Comparison of ENCODE assay signal across 8 mouse cellular contexts in genomic region chr4:117189382-117189855, GRCm38 (mm10). TPM values are rescaled to one million over a fixed set of nuclear protein-coding genes. Genes with fewer than 3 reads are reported as not detected.
DNase-seq lines count a peak whose midpoint lies in the region; ATAC-seq and TF ChIP-seq lines count a peak whose summit lies in the region.

No protein-coding gene starts in this region.

- no peaks in the 10 kb centered on the region for H3K4me1 ChIP-seq in hindbrain, postnatal 0 days (ENCODE audit: insufficient read depth, low read length)

- H3K9me3 ChIP-seq in hindbrain, postnatal 0 days (ENCODE audit: low read length) = no peaks in the 10 kb centered on the region

- peak overlapping the region; percentile 49 for H3K9ac ChIP-seq in hindbrain, postnatal 0 days (replicated peaks; ENCODE audit: low read length)

- no peaks in the 10 kb centered on the region for H3K36me3 ChIP-seq in hindbrain, postnatal 0 days (ENCODE audit: insufficient read depth, low read length)

- ATAC-seq in hindbrain, postnatal 0 days = peak; percentile 76
- peak; percentile 79 for ATAC-seq in megakaryocyte, adult 5-6 weeks (ENCODE audit: poor library complexity, severe bottlenecking)

- intact Hi-C loops in gastrocnemius, adult 2 months (cut with DNase I) = no loop called here
- intact Hi-C loops in left cerebral cortex, adult 2 months (cut with DNase I) = no loop called here

- peak overlapping the region; percentile 79 for H3K4me3 ChIP-seq in gastrocnemius, adult 2 months
- peak overlapping the region; percentile 20 for H3K4me3 ChIP-seq in hindbrain, postnatal 0 days (ENCODE audit: low read length)
- peak overlapping the region; percentile 46 for H3K4me3 ChIP-seq in left cerebral cortex, adult 2 months

- WGBS in hindbrain, postnatal 0 days = under 1% methylated on average over 16 of the region's 16 CpGs

- H3K27me3 ChIP-seq in hindbrain, postnatal 0 days (ENCODE audit: insufficient read depth, low read length) = no peaks in the 10 kb centered on the region

- peak overlapping the region; percentile 44 for H3K4me2 ChIP-seq in hindbrain, postnatal 0 days (ENCODE audit: low read depth, low read length)

- peak; percentile 92 for TF ChIP-seq CTCF in gastrocnemius, adult 2 months (IDR thresholded peaks at IDR 0.05)
- TF ChIP-seq CTCF in hindbrain, postnatal 0 days (IDR thresholded peaks at IDR 0.05; ENCODE audit: low read depth) = peak; percentile 81
- peak; percentile 94 for TF ChIP-seq CTCF in left cerebral cortex, adult 2 months (IDR thresholded peaks at IDR 0.05)

- DNase-seq in ZHBTc4 (ENCODE audit: low read depth, low spot score) = peak; percentile 91
- DNase-seq in cerebellum, postnatal 36 days = peak; percentile 79 to 83
- peak; percentile 89 for DNase-seq in gastrocnemius, adult 2 months
- peak; percentile 94 for DNase-seq in hindbrain, postnatal 0 days (ENCODE audit: low spot score)
- peak; percentile 74 to 76 for DNase-seq in left cerebral cortex, adult 2 months (ENCODE audit: extremely low spot score in 1 of 2, low spot score in 2 of 2)
- DNase-seq in right cerebral cortex, adult 18-20 months = peak; percentile 78
- DNase-seq in urinary bladder, adult 2 months (ENCODE audit: low spot score) = peak; percentile 61

- H3K27ac ChIP-seq in gastrocnemius, adult 2 months = peak overlapping the region; percentile 94
- peak overlapping the region; percentile 83 for H3K27ac ChIP-seq in hindbrain, postnatal 0 days
- H3K27ac ChIP-seq in left cerebral cortex, adult 2 months = peak overlapping the region; percentile 99

RNA-seq across cellular contexts. Expression of gene Kif2c, which starts 7.0 kb away (rescaled TPM):
- not detected for total RNA-seq in gastrocnemius, adult 2 months (2021)
- 5.0 and 8.4 TPM in 2 replicates for total RNA-seq in hindbrain, postnatal 0 days (2014; rRNA removed)
- 6.9 and 10.1 TPM in 2 replicates for polyA plus RNA-seq in hindbrain, postnatal 0 days (2015; fragmentation: Nextera tagmentation; extraction: Ambion mirVana)
- not detected for total RNA-seq in left cerebral cortex, adult 2 months (2021)
- 30.3 and 30.4 TPM in 2 replicates for total RNA-seq in megakaryocyte, adult 5-6 weeks (2015)
- total RNA-seq in megakaryocyte, adult 5-6 weeks (2017) = 44.9 and 50.4 TPM in 2 replicates
- 0.89 and 1.0 TPM in 2 replicates for polyA plus RNA-seq in urinary bladder, adult 2 months (2012; rRNA removed)

RNA-seq across cellular contexts. Expression of gene Rps8, which starts 33.4 kb away (rescaled TPM):
- 100 to 1,000 TPM; 527 to 622 TPM for total RNA-seq in gastrocnemius, adult 2 months (2021)
- 463 and 470 TPM in 2 replicates for total RNA-seq in hindbrain, postnatal 0 days (2014; rRNA removed)
- polyA plus RNA-seq in hindbrain, postnatal 0 days (2015; fragmentation: Nextera tagmentation; extraction: Ambion mirVana) = 523 and 530 TPM in 2 replicates
- 100 to 1,000 TPM; 512 to 526 TPM for total RNA-seq in left cerebral cortex, adult 2 months (2021)
- total RNA-seq in megakaryocyte, adult 5-6 weeks (2015) = 2,618 and 2,625 TPM in 2 replicates
- total RNA-seq in megakaryocyte, adult 5-6 weeks (2017) = 984 and 1,065 TPM in 2 replicates
- polyA plus RNA-seq in urinary bladder, adult 2 months (2012; rRNA removed) = 1,373 and 1,379 TPM in 2 replicates

RNA-seq across cellular contexts. Expression of gene Plk3, which starts 55.7 kb away (rescaled TPM):
- under 1 TPM; 0.73 to 0.74 TPM for total RNA-seq in gastrocnemius, adult 2 months (2021)
- total RNA-seq in hindbrain, postnatal 0 days (2014; rRNA removed) = 23.9 and 29.8 TPM in 2 replicates
- polyA plus RNA-seq in hindbrain, postnatal 0 days (2015; fragmentation: Nextera tagmentation; extraction: Ambion mirVana) = 26.8 and 29.1 TPM in 2 replicates
- total RNA-seq in left cerebral cortex, adult 2 months (2021) = 10 to 100 TPM; 13.7 to 19.6 TPM
- 4.9 and 6.2 TPM in 2 replicates for total RNA-seq in megakaryocyte, adult 5-6 weeks (2015)
- total RNA-seq in megakaryocyte, adult 5-6 weeks (2017) = 3.0 and 4.2 TPM in 2 replicates
- polyA plus RNA-seq in urinary bladder, adult 2 months (2012; rRNA removed) = 12.6 and 15.5 TPM in 2 replicates

Comparison
In these comparisons a context has a peak if more than half of its experiments do, and no peak if none do; other contexts are left out.
1. Peak in every context shown above with its lines: DNase-seq, ATAC-seq, H3K4me3 ChIP-seq and H3K27ac ChIP-seq.
2. H3K4me3 ChIP-seq: peak in every context shown above with its lines; median percentile 79 in gastrocnemius, adult 2 months; 46 in left cerebral cortex, adult 2 months; 20 in hindbrain, postnatal 0 days.